Mouse (Mus musculus): ENCODE data around the gene Olfr786. TPM values are rescaled to one million over a fixed set of nuclear protein-coding genes. Genes with fewer than 3 reads are reported as not detected.

Gene Olfr786
- polyA plus RNA-seq (2014; fragmentation: Illumina TruSeq; extraction: RNeasy Lipid Tissue Mini Kit (QIAGEN cat#74804); ENCODE audit: low read depth, low replicate concordance), result not detected

DNA sequence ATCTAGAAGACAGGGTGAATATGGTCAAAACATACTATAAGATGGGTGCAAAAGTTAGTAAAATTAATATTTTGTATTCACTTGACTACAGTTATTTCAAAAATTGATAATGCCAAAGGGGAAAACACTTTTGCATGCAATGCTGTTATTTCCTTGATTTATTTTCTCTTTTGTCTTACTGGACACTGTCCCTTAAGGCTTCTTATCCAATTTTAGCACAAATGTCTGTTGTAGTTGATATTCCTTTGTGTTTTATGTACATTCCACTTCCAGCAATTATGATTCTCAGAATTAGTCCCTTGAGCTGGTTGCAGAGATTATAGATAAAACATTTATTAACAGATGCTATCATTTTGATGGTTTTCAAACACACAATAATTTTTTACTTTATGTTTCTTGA is at the start of gene Olfr786:
TSS of gene Olfr786 (plus strand) at position 301 of the 400 bp plus-strand sequence.

DNA sequence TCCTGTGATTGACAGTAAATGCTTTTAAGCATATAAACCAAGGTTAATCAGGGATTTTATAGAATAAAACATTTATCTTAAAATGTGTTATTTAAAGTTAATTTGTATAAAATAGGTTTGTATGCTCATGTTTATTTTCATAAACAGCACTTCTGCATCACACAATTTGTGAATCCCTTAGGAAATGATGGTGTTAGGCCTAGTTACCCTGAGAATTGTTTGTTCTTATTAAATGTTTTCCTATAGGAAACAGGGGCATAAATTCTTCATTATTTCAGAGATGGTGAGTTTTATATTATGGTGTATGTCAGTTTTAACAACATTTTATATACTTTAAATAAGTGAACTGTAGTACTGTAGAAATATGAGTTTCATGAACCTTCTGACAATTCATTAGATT is 43.3 kb upstream of the Olfr786 start, which contains the start of gene Olfr784:
TSS of gene Olfr784 (plus strand) at position 301 of the 400 bp plus-strand sequence.

DNA sequence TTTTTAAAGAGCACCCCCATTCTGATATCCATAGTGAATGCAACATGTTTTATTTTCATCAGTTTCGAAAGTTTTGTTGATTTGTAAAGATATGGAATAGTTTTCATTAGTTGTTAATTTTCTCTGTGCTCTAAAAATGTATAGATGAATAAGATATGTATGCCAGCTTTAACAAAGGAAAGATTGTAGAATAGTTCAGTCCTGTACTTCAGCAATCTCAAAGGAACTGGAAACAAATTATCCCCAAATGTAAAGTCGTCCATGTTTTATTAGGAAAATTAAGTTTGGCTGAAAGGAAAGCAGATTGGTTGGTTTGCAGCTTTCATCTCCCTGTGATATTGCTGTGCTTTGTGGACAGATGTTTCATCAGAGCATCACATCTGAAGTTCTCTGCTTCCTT is 22.0 kb upstream of the Olfr786 start, which contains the start of gene Olfr785:
TSS of gene Olfr785 (plus strand) at position 301 of the 400 bp plus-strand sequence.

DNA sequence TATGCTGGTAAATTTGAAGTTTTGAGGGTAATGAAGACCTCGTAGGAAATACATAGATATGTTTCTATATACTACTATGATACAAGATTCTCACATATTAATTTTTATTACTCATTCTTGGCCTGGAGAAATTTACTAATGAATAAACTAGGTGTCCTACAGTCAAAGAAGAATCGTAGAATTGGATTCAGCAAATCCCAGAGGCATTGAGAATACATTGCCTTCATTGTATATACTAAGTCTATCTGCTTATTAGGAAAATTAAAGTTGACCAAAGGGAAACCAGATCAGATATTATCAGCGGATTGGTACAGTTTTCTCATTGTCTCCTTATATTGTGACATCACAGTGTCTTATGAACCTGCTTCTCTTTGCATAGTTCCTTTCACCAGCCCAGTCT is 34.5 kb downstream of the Olfr786 start, which contains the start of gene Olfr787:
TSS of gene Olfr787 (plus strand) at position 301 of the 400 bp plus-strand sequence.

DNA sequence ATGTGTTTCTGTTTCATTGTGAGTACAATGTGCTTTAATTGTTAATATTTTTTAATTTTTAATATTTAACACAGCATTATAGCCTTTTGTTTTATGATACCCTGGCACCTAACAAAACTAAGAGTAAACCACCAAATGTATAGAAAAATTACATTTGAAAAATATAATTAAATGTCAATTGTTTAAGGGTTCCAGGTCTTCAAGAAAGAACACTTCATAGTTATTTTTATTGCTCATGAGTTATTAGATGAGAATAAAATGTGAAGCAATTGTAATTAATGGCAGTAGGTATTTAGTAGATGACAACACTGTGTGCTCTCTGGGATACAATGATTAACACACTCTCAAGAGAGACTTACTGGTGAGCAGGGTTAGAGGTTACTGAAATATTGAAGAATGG is 43.6 kb downstream of the Olfr786 start, which contains the start of gene Olfr788:
TSS of gene Olfr788 (plus strand) at position 301 of the 400 bp plus-strand sequence.

DNA sequence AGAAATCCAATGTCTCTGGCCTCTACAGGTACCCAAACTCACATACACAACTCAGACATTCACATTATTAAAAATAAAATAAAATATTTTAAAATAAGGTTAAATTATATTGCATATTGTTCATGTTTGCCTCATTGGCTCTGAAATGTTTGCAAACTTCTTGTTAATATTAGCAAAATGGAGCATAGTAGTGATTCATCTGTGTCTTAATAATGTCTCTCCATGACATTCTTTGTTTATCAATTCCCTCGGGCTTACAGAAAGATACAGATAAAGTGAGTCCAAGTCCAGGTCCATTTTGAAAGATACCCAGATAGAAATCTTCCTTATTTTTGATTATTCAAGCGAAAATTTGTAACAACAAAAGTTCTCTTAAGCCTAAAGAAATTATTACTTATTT is 57.3 kb downstream of the Olfr786 start, which contains the start of gene Olfr789:
TSS of gene Olfr789 (plus strand) at position 301 of the 400 bp plus-strand sequence.

Other genes starting within 250 kb of the Olfr786 start
- not detected for gene Olfr772, start 249.4 kb upstream of the Olfr786 start, polyA plus RNA-seq (2014; fragmentation: Illumina TruSeq; extraction: RNeasy Lipid Tissue Mini Kit (QIAGEN cat#74804); ENCODE audit: low read depth, low replicate concordance)
- gene Olfr773, start 239.9 kb upstream of the Olfr786 start, polyA plus RNA-seq (2014; fragmentation: Illumina TruSeq; extraction: RNeasy Lipid Tissue Mini Kit (QIAGEN cat#74804); ENCODE audit: low read depth, low replicate concordance), result not detected
- not detected for gene Olfr774, start 191.1 kb upstream of the Olfr786 start, polyA plus RNA-seq (2014; fragmentation: Illumina TruSeq; extraction: RNeasy Lipid Tissue Mini Kit (QIAGEN cat#74804); ENCODE audit: low read depth, low replicate concordance)
- not detected for gene Olfr775, start 178.9 kb upstream of the Olfr786 start, polyA plus RNA-seq (2014; fragmentation: Illumina TruSeq; extraction: RNeasy Lipid Tissue Mini Kit (QIAGEN cat#74804); ENCODE audit: low read depth, low replicate concordance)
- gene Olfr776, start 168.2 kb upstream of the Olfr786 start, polyA plus RNA-seq (2014; fragmentation: Illumina TruSeq; extraction: RNeasy Lipid Tissue Mini Kit (QIAGEN cat#74804); ENCODE audit: low read depth, low replicate concordance), result not detected
- not detected for gene Olfr777, start 155.8 kb upstream of the Olfr786 start, polyA plus RNA-seq (2014; fragmentation: Illumina TruSeq; extraction: RNeasy Lipid Tissue Mini Kit (QIAGEN cat#74804); ENCODE audit: low read depth, low replicate concordance)
- gene Olfr780, start 109.2 kb upstream of the Olfr786 start, polyA plus RNA-seq (2014; fragmentation: Illumina TruSeq; extraction: RNeasy Lipid Tissue Mini Kit (QIAGEN cat#74804); ENCODE audit: low read depth, low replicate concordance), result not detected
- not detected for gene Olfr781, start 98.5 kb upstream of the Olfr786 start, polyA plus RNA-seq (2014; fragmentation: Illumina TruSeq; extraction: RNeasy Lipid Tissue Mini Kit (QIAGEN cat#74804); ENCODE audit: low read depth, low replicate concordance)
- gene Olfr782, start 78.5 kb upstream of the Olfr786 start, polyA plus RNA-seq (2014; fragmentation: Illumina TruSeq; extraction: RNeasy Lipid Tissue Mini Kit (QIAGEN cat#74804); ENCODE audit: low read depth, low replicate concordance), result not detected
- not detected for gene Olfr784, start 43.2 kb upstream of the Olfr786 start, polyA plus RNA-seq (2014; fragmentation: Illumina TruSeq; extraction: RNeasy Lipid Tissue Mini Kit (QIAGEN cat#74804); ENCODE audit: low read depth, low replicate concordance)
- not detected for gene Olfr785, start 21.9 kb upstream of the Olfr786 start, polyA plus RNA-seq (2014; fragmentation: Illumina TruSeq; extraction: RNeasy Lipid Tissue Mini Kit (QIAGEN cat#74804); ENCODE audit: low read depth, low replicate concordance)
- gene Olfr787, start 34.6 kb downstream of the Olfr786 start, polyA plus RNA-seq (2014; fragmentation: Illumina TruSeq; extraction: RNeasy Lipid Tissue Mini Kit (QIAGEN cat#74804); ENCODE audit: low read depth, low replicate concordance), result not detected
- gene Olfr788, start 43.7 kb downstream of the Olfr786 start, polyA plus RNA-seq (2014; fragmentation: Illumina TruSeq; extraction: RNeasy Lipid Tissue Mini Kit (QIAGEN cat#74804); ENCODE audit: low read depth, low replicate concordance), result not detected
- not detected for gene Olfr789, start 57.4 kb downstream of the Olfr786 start, polyA plus RNA-seq (2014; fragmentation: Illumina TruSeq; extraction: RNeasy Lipid Tissue Mini Kit (QIAGEN cat#74804); ENCODE audit: low read depth, low replicate concordance)
- not detected for gene Olfr790, start 71.2 kb downstream of the Olfr786 start, polyA plus RNA-seq (2014; fragmentation: Illumina TruSeq; extraction: RNeasy Lipid Tissue Mini Kit (QIAGEN cat#74804); ENCODE audit: low read depth, low replicate concordance)
- gene Olfr791, start 94.5 kb downstream of the Olfr786 start, polyA plus RNA-seq (2014; fragmentation: Illumina TruSeq; extraction: RNeasy Lipid Tissue Mini Kit (QIAGEN cat#74804); ENCODE audit: low read depth, low replicate concordance), result not detected
- not detected for gene Olfr792, start 111.9 kb downstream of the Olfr786 start, polyA plus RNA-seq (2014; fragmentation: Illumina TruSeq; extraction: RNeasy Lipid Tissue Mini Kit (QIAGEN cat#74804); ENCODE audit: low read depth, low replicate concordance)
- not detected for gene Olfr794, start 140.3 kb downstream of the Olfr786 start, polyA plus RNA-seq (2014; fragmentation: Illumina TruSeq; extraction: RNeasy Lipid Tissue Mini Kit (QIAGEN cat#74804); ENCODE audit: low read depth, low replicate concordance)
- not detected for gene Olfr796, start 185.3 kb downstream of the Olfr786 start, polyA plus RNA-seq (2014; fragmentation: Illumina TruSeq; extraction: RNeasy Lipid Tissue Mini Kit (QIAGEN cat#74804); ENCODE audit: low read depth, low replicate concordance)
- gene Olfr798, start 200.6 kb downstream of the Olfr786 start, polyA plus RNA-seq (2014; fragmentation: Illumina TruSeq; extraction: RNeasy Lipid Tissue Mini Kit (QIAGEN cat#74804); ENCODE audit: low read depth, low replicate concordance), result not detected
- gene Olfr799, start 210.2 kb downstream of the Olfr786 start, polyA plus RNA-seq (2014; fragmentation: Illumina TruSeq; extraction: RNeasy Lipid Tissue Mini Kit (QIAGEN cat#74804); ENCODE audit: low read depth, low replicate concordance), result not detected
- not detected for gene Olfr800, start 230.4 kb downstream of the Olfr786 start, polyA plus RNA-seq (2014; fragmentation: Illumina TruSeq; extraction: RNeasy Lipid Tissue Mini Kit (QIAGEN cat#74804); ENCODE audit: low read depth, low replicate concordance)
- not detected for gene Olfr801, start 246.6 kb downstream of the Olfr786 start, polyA plus RNA-seq (2014; fragmentation: Illumina TruSeq; extraction: RNeasy Lipid Tissue Mini Kit (QIAGEN cat#74804); ENCODE audit: low read depth, low replicate concordance)